Mouse (Mus musculus) megakaryocyte, adult 5-6 weeks (primary cell): ENCODE results near the gene Fndc3a. TPM values are rescaled to one million over a fixed set of nuclear protein-coding genes. Genes with fewer than 3 reads are reported as not detected.

Source experiments
- ATAC-seq: 2 replicates; pipeline ENCODE4 v1.8.0; 2016; ENCODE audit warnings: mild to moderate bottlenecking, inconsistent platforms; ENCODE audit not compliant: poor library complexity, severe bottlenecking
- total RNA-seq, 2 experiments: library from RNA; stranded (forward) in 1 of 2; stranded (reverse) in 1 of 2; fragments of 153-499, 151-499 nt in 1 of 2; fragments of 221-1000, 200-1000 nt in 1 of 2; gene quantifications; 2 replicates each; pipeline versions ENCODE4 v1.2.3 to v1.2.4; 2015 to 2017

The Fndc3a gene
- total RNA-seq, 2 experiments from 2014 or later = 38.7 to 40.7 TPM

GRCm38 (mm10) chr14:72684857-72685370 lies 24.9 kb downstream of the Fndc3a start:
- peak; percentile 93 for ATAC-seq

- peak; percentile 54; the same call in 1 of the 2 replicates for ATAC-seq
These were observed 32.6 kb downstream of the Fndc3a start for GRCm38 (mm10) chr14:72677247-72677646.

DNA sequence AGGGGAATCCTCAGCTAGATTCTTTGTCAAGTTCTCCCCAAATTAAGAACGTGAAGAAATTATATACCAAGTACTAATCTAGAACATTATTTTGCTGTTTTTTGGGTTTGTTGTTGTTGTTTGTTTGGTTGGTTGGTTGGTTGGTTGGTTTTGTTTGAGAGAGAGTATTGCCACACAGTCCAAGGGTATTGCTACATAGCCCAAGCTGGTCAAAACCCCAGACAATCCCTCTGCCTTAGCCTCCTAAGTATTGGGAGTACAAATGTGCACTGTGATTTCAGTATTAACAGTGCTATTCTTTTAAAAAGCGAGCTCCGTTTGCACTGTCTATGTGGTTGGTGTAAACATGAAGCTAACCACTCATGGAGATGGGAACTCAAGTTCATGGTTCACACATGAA lies 37.9 kb downstream of the Fndc3a start:
- ATAC-seq = 0 out of 2 replicates have a peak, but pooled peaks have one; percentile 47

GRCm38 (mm10) chr14:72670987-72671386 lies 38.8 kb downstream of the Fndc3a start:
- ATAC-seq = no peak

GRCm38 (mm10) chr14:72649268-72649667 lies 60.5 kb downstream of the Fndc3a start:
- ATAC-seq = no peak

DNA sequence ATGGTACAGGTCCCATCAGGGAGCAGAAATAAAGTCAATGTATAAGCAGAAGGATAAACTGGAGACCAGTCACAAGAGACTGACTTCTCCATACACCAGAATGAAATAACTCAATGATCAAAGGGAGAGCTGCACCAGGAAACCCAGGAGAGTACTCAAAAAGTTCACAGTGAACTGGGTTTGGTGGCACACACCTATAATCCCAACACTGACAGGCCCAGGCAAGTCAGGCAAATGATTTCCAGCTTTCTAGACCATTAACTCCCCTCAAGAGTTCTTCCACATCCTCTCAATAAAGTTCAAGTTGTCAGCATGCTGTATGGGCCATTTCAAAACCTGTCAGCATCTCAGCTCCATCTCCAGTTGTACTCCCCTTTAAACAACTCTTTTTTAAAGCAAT lies 64.3 kb downstream of the Fndc3a start:
- no peak for ATAC-seq

- ATAC-seq = peak; percentile 81
These were observed 65.2 kb downstream of the Fndc3a start for GRCm38 (mm10) chr14:72644620-72645019.

GRCm38 (mm10) chr14:72638507-72638906 lies 71.3 kb downstream of the Fndc3a start:
- ATAC-seq = no peak

DNA sequence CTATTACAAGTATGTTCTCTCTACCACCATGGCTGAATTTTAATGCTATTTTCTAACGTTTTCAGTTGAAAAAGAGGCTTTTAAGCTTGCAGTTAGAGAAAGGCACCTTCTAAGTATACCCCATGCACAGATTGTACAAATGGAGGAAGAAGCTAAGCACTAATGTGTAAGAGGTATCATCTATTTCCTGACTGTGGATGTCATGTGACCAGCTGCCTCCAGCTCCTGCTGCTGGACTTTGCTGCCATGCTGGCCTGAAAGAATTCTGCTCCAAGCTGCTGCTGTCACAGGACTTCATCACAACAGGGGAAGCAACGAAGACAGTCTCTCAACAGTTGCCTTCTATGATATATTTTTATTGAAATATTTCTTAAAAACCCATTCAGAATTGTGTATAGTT lies 76.2 kb downstream of the Fndc3a start:
- no peak for ATAC-seq

GRCm38 (mm10) chr14:72625411-72625810 lies 84.4 kb downstream of the Fndc3a start:
- ATAC-seq = no peak

DNA sequence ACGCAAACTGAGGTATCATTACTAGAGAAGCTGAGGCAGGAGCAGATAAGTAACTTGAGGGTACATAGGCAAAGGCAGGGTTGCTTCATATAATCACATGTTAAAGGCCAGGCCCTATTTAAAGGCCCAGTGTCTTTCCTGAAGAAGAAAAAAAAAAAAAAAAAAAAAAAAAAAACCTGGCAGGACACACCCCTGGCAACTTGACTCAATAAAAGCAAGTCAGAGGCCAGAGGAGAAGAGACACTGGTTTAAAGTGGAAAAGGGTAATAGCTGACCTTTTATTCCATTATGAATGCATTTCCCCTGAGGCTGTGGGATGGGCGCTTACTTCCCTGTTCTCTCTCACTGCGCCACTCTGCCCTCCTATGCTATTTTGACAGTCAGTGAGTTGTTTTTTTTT lies 105.7 kb downstream of the Fndc3a start:
- peak; percentile 23; the same call in 1 of the 2 replicates for ATAC-seq

DNA sequence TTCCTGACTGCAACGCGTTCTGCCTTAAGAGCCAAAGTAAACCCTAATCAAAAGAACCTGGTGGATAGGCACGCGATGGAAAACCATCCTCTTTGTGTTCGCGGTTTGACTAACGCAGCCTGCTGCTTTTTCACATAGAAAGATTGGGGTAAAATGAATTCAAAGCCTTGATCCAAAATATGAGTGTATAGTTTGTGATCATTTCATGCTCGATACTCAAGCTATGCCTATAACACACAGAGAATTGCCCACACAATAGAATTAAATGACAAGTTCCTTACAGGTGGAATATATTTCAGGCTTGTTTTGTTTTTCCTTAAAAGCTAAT lies 106.6 kb downstream of the Fndc3a start:
- no peak for ATAC-seq

- peak; percentile 81 for ATAC-seq
These were observed 107.1 kb downstream of the Fndc3a start for GRCm38 (mm10) chr14:72602521-72603193.

GRCm38 (mm10) chr14:72601381-72602305 lies 108.2 kb downstream of the Fndc3a start:
- no peak for ATAC-seq

DNA sequence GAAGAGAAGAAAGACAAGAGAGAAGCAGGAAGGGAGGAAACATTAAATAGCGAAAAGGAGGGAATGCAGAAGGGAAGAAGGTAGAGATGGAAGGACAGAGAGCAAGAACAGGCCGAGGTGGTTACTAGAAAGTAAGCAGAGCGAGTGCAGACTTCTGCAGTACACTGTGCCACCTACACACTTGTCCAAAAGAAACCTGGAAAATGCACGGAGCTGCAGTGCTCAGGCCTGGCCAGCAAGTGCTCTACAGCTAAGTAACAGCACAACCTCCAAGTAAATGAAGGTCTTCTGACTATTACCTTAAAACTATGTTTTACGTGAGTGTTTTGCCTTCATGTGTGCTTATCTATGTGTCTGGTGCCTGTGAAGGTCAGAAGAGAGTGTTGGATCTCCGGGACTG lies 109.4 kb downstream of the Fndc3a start:
- ATAC-seq = no peak

DNA sequence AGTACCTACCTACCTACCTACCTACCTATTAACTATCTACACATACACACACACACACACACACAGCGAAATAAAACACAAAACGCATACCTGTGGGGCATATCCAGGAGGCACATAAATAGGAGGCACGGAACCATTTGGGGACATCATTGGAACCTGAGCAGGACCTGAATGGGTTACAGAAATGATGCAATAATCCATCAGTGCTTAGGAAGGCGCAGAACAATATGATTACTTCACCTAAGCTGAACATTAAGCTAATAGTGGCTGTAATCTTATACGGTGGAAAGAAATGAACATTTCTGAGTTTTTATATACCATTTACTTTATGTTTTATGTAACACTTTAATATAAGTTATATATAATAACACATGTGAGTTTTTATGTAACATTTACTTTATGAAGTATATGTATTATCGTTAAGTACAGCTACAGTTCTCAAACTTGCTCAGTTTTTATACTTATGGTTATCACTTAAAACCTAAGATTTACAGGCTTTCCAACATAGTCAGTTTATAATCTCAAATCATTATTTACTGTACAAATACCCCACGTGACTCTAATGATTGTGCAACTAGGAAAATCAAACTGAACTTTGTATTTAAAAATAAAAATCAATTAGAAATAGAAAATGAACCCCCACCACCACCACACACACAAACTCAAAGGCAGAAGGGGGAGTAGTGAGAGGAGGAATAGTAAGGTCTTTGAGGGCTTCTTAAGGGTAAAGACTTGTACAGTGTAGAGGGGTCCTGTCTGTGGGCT lies 110.6 kb downstream of the Fndc3a start:
- ATAC-seq = no peak

GRCm38 (mm10) chr14:72594191-72594590 lies 115.6 kb downstream of the Fndc3a start:
- no peak for ATAC-seq

- ATAC-seq = no peak
These were observed 120.4 kb downstream of the Fndc3a start for GRCm38 (mm10) chr14:72589415-72589814.

DNA sequence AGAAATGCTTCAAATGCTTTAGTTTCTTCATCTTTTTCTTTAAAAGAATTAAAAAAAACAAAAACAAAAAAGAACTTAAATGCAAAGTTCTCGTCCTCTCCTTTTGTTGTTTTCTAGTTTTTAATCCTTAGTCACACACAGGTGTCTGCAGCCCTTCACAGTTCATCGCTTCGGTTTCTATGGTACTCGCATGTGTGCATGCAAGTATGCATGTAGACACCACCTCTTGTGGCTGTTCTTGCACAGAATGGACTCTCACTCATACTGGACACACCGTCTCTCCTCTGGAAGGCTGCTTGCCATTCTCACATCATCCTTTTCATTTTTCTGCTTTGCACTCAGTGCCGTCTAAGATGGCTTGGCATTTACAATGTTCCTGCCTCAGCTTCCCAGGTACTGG lies 126.8 kb downstream of the Fndc3a start:
- ATAC-seq = no peak

GRCm38 (mm10) chr14:72580991-72581390 lies 128.8 kb downstream of the Fndc3a start:
- ATAC-seq = peak; percentile 99

GRCm38 (mm10) chr14:72576283-72576682 lies 133.5 kb downstream of the Fndc3a start:
- ATAC-seq = no peak
